ENCODE assay signal across 21 mouse cellular contexts in the genomic region with DNA sequence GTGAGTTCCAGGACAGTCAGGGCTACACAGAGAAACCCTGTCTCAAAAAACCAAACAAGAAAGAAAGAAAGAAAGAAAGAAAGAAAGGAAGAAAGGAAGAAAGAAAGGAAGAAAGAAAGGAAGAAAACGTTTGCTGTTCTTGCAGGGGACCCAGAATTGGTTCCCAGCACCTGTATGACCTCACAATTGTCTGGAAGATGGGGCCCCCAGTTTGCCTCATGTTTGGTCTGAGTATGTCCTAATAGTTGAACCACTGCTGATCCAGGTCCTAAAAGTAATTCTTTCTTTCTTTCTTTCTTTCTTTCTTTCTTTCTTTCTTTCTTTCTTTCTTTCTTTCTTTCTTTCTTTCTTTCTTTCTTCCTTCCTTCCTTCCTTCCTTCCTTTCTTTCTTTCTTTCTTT. TPM values are rescaled to one million over a fixed set of nuclear protein-coding genes. Genes with fewer than 3 reads are reported as not detected.
DNase-seq lines count a peak whose midpoint lies in the region; ATAC-seq and TF ChIP-seq lines count a peak whose summit lies in the region.
"Not testable (repeated sequence)": the region's sequence is repeated elsewhere in the genome, so short reads cannot be mapped to it uniquely, and the experiment has no call there.
"Had no signal": no experiment of that assay in that cellular context is flagged by ENCODE, and none has a peak within 500 bp of the region (broad histone marks: within the 10 kb centered on the region; RNA-seq: fewer than 3 reads in every experiment).

No protein-coding gene starts in this region.

- H3K79me2 ChIP-seq in MEL (ENCODE audit: control insufficient read depth, insufficient read depth, low read length, poor library complexity), result not testable (repeated sequence)

- H3K27me3 ChIP-seq in MEL (ENCODE audit: control insufficient read depth in 1 of 2, insufficient read depth in 2 of 2, low read length in 2 of 2); heart, embryonic 13.5 days (replicated peaks); liver, embryonic 11.5 days (replicated peaks; ENCODE audit: control insufficient read depth, insufficient read depth, low read length); liver, embryonic 13.5 days; liver, embryonic 15.5 days; liver, postnatal 0 days (ENCODE audit: insufficient read depth, low read length): not testable (repeated sequence)

- not testable (repeated sequence) for H3K9me3 ChIP-seq in MEL (replicated peaks; ENCODE audit: insufficient read depth, low read length); heart, embryonic 13.5 days; liver, embryonic 11.5 days (ENCODE audit: control insufficient read depth, low read length); liver, embryonic 13.5 days (replicated peaks); liver, embryonic 15.5 days (replicated peaks); liver, postnatal 0 days (ENCODE audit: low read length)

- H3K4me3 ChIP-seq in MEL (ENCODE audit: control insufficient read depth in 1 of 2, insufficient read depth in 1 of 2, low read depth in 2 of 2, low read length in 2 of 2); heart, embryonic 13.5 days; liver, embryonic 11.5 days (ENCODE audit: low read depth, low read length); liver, embryonic 13.5 days (replicated peaks); liver, embryonic 15.5 days (replicated peaks); liver, postnatal 0 days (ENCODE audit: low read depth, low read length): not testable (repeated sequence)

- peak overlapping the region; percentile 36; the same call in 1 of the 2 replicates for H3K9ac ChIP-seq in MEL (ENCODE audit: control insufficient read depth, low read depth, low read length, poor library complexity, severe bottlenecking)
- not testable (repeated sequence) for H3K9ac ChIP-seq in heart, embryonic 13.5 days; liver, embryonic 11.5 days (ENCODE audit: low read depth, low read length); liver, embryonic 15.5 days; liver, postnatal 0 days (replicated peaks)
- H3K9ac ChIP-seq in liver, embryonic 13.5 days, result peak overlapping the region; percentile 66

- TF ChIP-seq EP300 in MEL (IDR thresholded peaks at IDR 0.05; ENCODE audit: low read depth in 1 of 2, low read length in 2 of 2); liver, postnatal 0 days (IDR thresholded peaks at IDR 0.05; ENCODE audit: low read depth): not testable (repeated sequence)

- H3K36me3 ChIP-seq in MEL (ENCODE audit: control insufficient read depth in 1 of 2, insufficient read depth in 2 of 2, low read length in 2 of 2), result peaks cover 0 to 59% of the 10 kb centered on the region in 2 experiments; a peak in 2 of 4 replicates
- H3K36me3 ChIP-seq in heart, embryonic 13.5 days, result peaks cover 22% of the 10 kb centered on the region
- peaks cover 18% of the 10 kb centered on the region for H3K36me3 ChIP-seq in liver, embryonic 11.5 days (ENCODE audit: control insufficient read depth, insufficient read depth, low read length)
- peaks cover 43% of the 10 kb centered on the region for H3K36me3 ChIP-seq in liver, embryonic 13.5 days
- H3K36me3 ChIP-seq in liver, embryonic 15.5 days (replicated peaks), result peaks cover 41% of the 10 kb centered on the region
- peaks cover 26% of the 10 kb centered on the region for H3K36me3 ChIP-seq in liver, postnatal 0 days (replicated peaks; ENCODE audit: insufficient read depth, low read length)

- not testable (repeated sequence) for DNase-seq in MEL (ENCODE audit: low read depth, low spot score); liver, embryonic 11.5 days (ENCODE audit: low spot score); liver, embryonic 13.5 days; liver, postnatal 0 days

- peaks cover 4 to 53% of the 10 kb centered on the region in 2 experiments; a peak in 3 of 4 replicates for H3K4me1 ChIP-seq in MEL (ENCODE audit: control insufficient read depth in 1 of 2, insufficient read depth in 2 of 2, low read length in 2 of 2)
- H3K4me1 ChIP-seq in heart, embryonic 13.5 days, result peaks cover 26% of the 10 kb centered on the region
- peaks cover 62% of the 10 kb centered on the region for H3K4me1 ChIP-seq in liver, embryonic 11.5 days (replicated peaks; ENCODE audit: control insufficient read depth, insufficient read depth, low read length)
- H3K4me1 ChIP-seq in liver, embryonic 13.5 days (replicated peaks), result peaks cover 91% of the 10 kb centered on the region
- peaks cover 92% of the 10 kb centered on the region for H3K4me1 ChIP-seq in liver, embryonic 15.5 days (replicated peaks)
- H3K4me1 ChIP-seq in liver, postnatal 0 days (ENCODE audit: insufficient read depth), result peaks cover 65% of the 10 kb centered on the region

- H3K27ac ChIP-seq in MEL (ENCODE audit: control insufficient read depth, low read depth, low read length), result peak overlapping the region; percentile 94
- H3K27ac ChIP-seq in heart, embryonic 13.5 days (replicated peaks), result not testable (repeated sequence)
- H3K27ac ChIP-seq in liver, embryonic 11.5 days (ENCODE audit: low read depth, low read length), result peak overlapping the region; percentile 69
- H3K27ac ChIP-seq in liver, embryonic 13.5 days, result peak overlapping the region; percentile 99
- peak overlapping the region; percentile 96 for H3K27ac ChIP-seq in liver, embryonic 15.5 days (replicated peaks)
- peak overlapping the region; percentile 84 for H3K27ac ChIP-seq in liver, postnatal 0 days (ENCODE audit: low read depth)

- TF ChIP-seq RAD21 in MEL (IDR thresholded peaks at IDR 0.05; ENCODE audit: low read depth, low read length), result not testable (repeated sequence)

- not testable (repeated sequence) for ATAC-seq in heart, embryonic 13.5 days (ENCODE audit: extremely low read depth, insufficient number of reproducible peaks, low FRiP score, low TSS enrichment); liver, embryonic 11.5 days (replicated peaks; ENCODE audit: low FRiP score); liver, embryonic 13.5 days (ENCODE audit: low read depth); liver, embryonic 15.5 days (ENCODE audit: insufficient read depth); liver, postnatal 0 days

- 61% methylated on average over 1 of the region's 1 CpGs for WGBS in heart, embryonic 13.5 days
- WGBS in liver, embryonic 11.5 days, result 47% methylated on average over 1 of the region's 1 CpGs
- WGBS in liver, embryonic 13.5 days (ENCODE audit: insufficient replicate concordance), result 50% methylated on average over 1 of the region's 1 CpGs
- WGBS in liver, embryonic 15.5 days (ENCODE audit: insufficient replicate concordance), result 39% methylated on average over 1 of the region's 1 CpGs
- 46% methylated on average over 1 of the region's 1 CpGs for WGBS in liver, postnatal 0 days (ENCODE audit: insufficient replicate concordance)

- not testable (repeated sequence) for TF ChIP-seq CTCF in MEL (IDR thresholded peaks at IDR 0.05 in 2 of 3, conservative IDR thresholded peaks at IDR 0.05 in 1 of 3; ENCODE audit: control insufficient read depth in 1 of 3, insufficient read depth in 1 of 3, low read depth in 2 of 3, low read length in 3 of 3, poor library complexity in 1 of 3, severe bottlenecking in 1 of 3); liver, postnatal 0 days (IDR thresholded peaks at IDR 0.05; ENCODE audit: low read depth)

- 0 out of 2 replicates have a peak overlapping the region, but pooled peaks have one; percentile 14 for H3K4me2 ChIP-seq in heart, embryonic 13.5 days
- H3K4me2 ChIP-seq in liver, embryonic 11.5 days; liver, embryonic 15.5 days; liver, postnatal 0 days (ENCODE audit: low read depth, low read length): not testable (repeated sequence)
- 0 out of 2 replicates have a peak overlapping the region, but pooled peaks have one; percentile 13 for H3K4me2 ChIP-seq in liver, embryonic 13.5 days

- TF ChIP-seq POLR2A in MEL (IDR thresholded peaks at IDR 0.05; ENCODE audit: control insufficient read depth in 1 of 2, insufficient read depth in 1 of 2, low read depth in 1 of 2, low read length in 2 of 2, poor library complexity in 1 of 2), result not testable (repeated sequence)

RNA-seq across cellular contexts. Expression of gene Pim1, which starts 6.9 kb away (rescaled TPM):
- total RNA-seq in MEL (2012; rRNA removed), result 27.8 and 30.6 TPM in 2 replicates
- 10 to 100 TPM in 1 of 2 experiments, not detected in 1; 52.1 TPM for polyA plus RNA-seq in MEL (2012; ENCODE audit: insufficient read depth in 1 of 2, insufficient read length in 2 of 2, low read depth in 1 of 2, low replicate concordance in 2 of 2, missing spikeins in 1 of 2)
- 19.3 and 20.0 TPM in 2 replicates for polyA plus RNA-seq in heart, embryonic 13.5 days (2015; fragmentation: Nextera tagmentation; extraction: Ambion mirVana)
- 41.6 and 47.0 TPM in 2 replicates for polyA plus RNA-seq in liver, embryonic 11.5 days (2014; fragmentation: Nextera tagmentation; extraction: Ambion mirVana)
- polyA plus RNA-seq in liver, embryonic 13.5 days (2015; fragmentation: Nextera tagmentation; extraction: Ambion mirVana), result 105 and 110 TPM in 2 replicates
- 93.3 and 93.5 TPM in 2 replicates for polyA plus RNA-seq in liver, embryonic 15.5 days (2015; fragmentation: Nextera tagmentation; extraction: Ambion mirVana)
- polyA plus RNA-seq in liver, postnatal 0 days (2015; fragmentation: Nextera tagmentation; extraction: Ambion mirVana), result 35.6 and 57.1 TPM in 2 replicates

RNA-seq across cellular contexts. Expression of gene Gm17657, which starts 52.0 kb away (rescaled TPM):
- 0.31 and 0.88 TPM in 2 replicates for total RNA-seq in MEL (2012; rRNA removed)
- polyA plus RNA-seq in MEL (2012; ENCODE audit: insufficient read depth in 1 of 2, insufficient read length in 2 of 2, low read depth in 1 of 2, low replicate concordance in 2 of 2, missing spikeins in 1 of 2), result 1 to 10 TPM in 1 of 2 experiments, not detected in 1; 2.7 TPM
- not detected in 2 replicates for polyA plus RNA-seq in heart, embryonic 13.5 days (2015; fragmentation: Nextera tagmentation; extraction: Ambion mirVana)
- 0.11 TPM in 1 of 2 replicates, not detected in the other for polyA plus RNA-seq in liver, embryonic 11.5 days (2014; fragmentation: Nextera tagmentation; extraction: Ambion mirVana)
- polyA plus RNA-seq in liver, embryonic 13.5 days (2015; fragmentation: Nextera tagmentation; extraction: Ambion mirVana), result not detected in 2 replicates
- not detected in 2 replicates for polyA plus RNA-seq in liver, embryonic 15.5 days (2015; fragmentation: Nextera tagmentation; extraction: Ambion mirVana)
- not detected in 2 replicates for polyA plus RNA-seq in liver, postnatal 0 days (2015; fragmentation: Nextera tagmentation; extraction: Ambion mirVana)
- total RNA-seq: adrenal gland, adult 2 months; adrenal gland, postnatal 10 days; adrenal gland, postnatal 25 days; adrenal gland, postnatal 4 days; forebrain, postnatal 0 days had no signal
- polyA plus RNA-seq: adrenal gland, adult 2 months; CD4-positive, CD25-positive, alpha-beta regulatory T cell, adult 4 months; cerebellum, adult 2 months; cortical plate, adult 2 months; embryonic facial prominence, embryonic 10.5 days; embryonic facial prominence, embryonic 12.5 days; embryonic facial prominence, embryonic 14.5 days; forebrain, embryonic 11.5 days; forebrain, embryonic 13.5 days; forebrain, embryonic 15.5 days; forebrain, postnatal 0 days; G1E had no signal

RNA-seq across cellular contexts. Expression of gene Tbc1d22b, which starts 52.1 kb away (rescaled TPM):
- 8.0 and 9.4 TPM in 2 replicates for total RNA-seq in MEL (2012; rRNA removed)
- 10 to 100 TPM; 30.7 to 53.8 TPM for polyA plus RNA-seq in MEL (2012; ENCODE audit: insufficient read depth in 1 of 2, insufficient read length in 2 of 2, low read depth in 1 of 2, low replicate concordance in 2 of 2, missing spikeins in 1 of 2)
- 10.3 and 10.7 TPM in 2 replicates for polyA plus RNA-seq in heart, embryonic 13.5 days (2015; fragmentation: Nextera tagmentation; extraction: Ambion mirVana)
- 11.5 and 11.8 TPM in 2 replicates for polyA plus RNA-seq in liver, embryonic 11.5 days (2014; fragmentation: Nextera tagmentation; extraction: Ambion mirVana)
- polyA plus RNA-seq in liver, embryonic 13.5 days (2015; fragmentation: Nextera tagmentation; extraction: Ambion mirVana), result 3.2 and 4.9 TPM in 2 replicates
- polyA plus RNA-seq in liver, embryonic 15.5 days (2015; fragmentation: Nextera tagmentation; extraction: Ambion mirVana), result 2.9 and 3.3 TPM in 2 replicates
- polyA plus RNA-seq in liver, postnatal 0 days (2015; fragmentation: Nextera tagmentation; extraction: Ambion mirVana), result 1.9 and 2.1 TPM in 2 replicates

RNA-seq across cellular contexts. Expression of gene Tmem217, which starts 54.7 kb away (rescaled TPM):
- total RNA-seq in MEL (2012; rRNA removed), result 2.3 and 2.5 TPM in 2 replicates
- 1 to 10 TPM in 1 of 2 experiments, not detected in 1; 4.5 TPM for polyA plus RNA-seq in MEL (2012; ENCODE audit: insufficient read depth in 1 of 2, insufficient read length in 2 of 2, low read depth in 1 of 2, low replicate concordance in 2 of 2, missing spikeins in 1 of 2)
- polyA plus RNA-seq in heart, embryonic 13.5 days (2015; fragmentation: Nextera tagmentation; extraction: Ambion mirVana), result 0.59 and 0.89 TPM in 2 replicates
- polyA plus RNA-seq in liver, embryonic 11.5 days (2014; fragmentation: Nextera tagmentation; extraction: Ambion mirVana), result 0.42 and 0.52 TPM in 2 replicates
- 0.23 TPM in 2 replicates for polyA plus RNA-seq in liver, embryonic 13.5 days (2015; fragmentation: Nextera tagmentation; extraction: Ambion mirVana)
- polyA plus RNA-seq in liver, embryonic 15.5 days (2015; fragmentation: Nextera tagmentation; extraction: Ambion mirVana), result 0.10 and 0.23 TPM in 2 replicates
- polyA plus RNA-seq in liver, postnatal 0 days (2015; fragmentation: Nextera tagmentation; extraction: Ambion mirVana), result not detected in 2 replicates
- total RNA-seq: adrenal gland, adult 2 months; adrenal gland, postnatal 10 days; forebrain, postnatal 0 days had no signal
- polyA plus RNA-seq: G1E had no signal
